Mouse (Mus musculus) bone marrow, adult 2 months (tissue): Measurements from ENCODE around the gene Med16. TPM values are rescaled to one million over a fixed set of nuclear protein-coding genes. Genes with fewer than 3 reads are reported as not detected.
A peak's percentile ranks its signal among the peaks of the same experiment; 100 is the strongest.

Source experiments
- H3K27ac ChIP-seq: fragments of 200-500 bp; 2 replicates; pipeline ENCODE4 v1.5.1; 2012; ENCODE audit warnings: low read depth, mild to moderate bottlenecking, control low read depth, inconsistent platforms, low read length; ENCODE audit not compliant: control insufficient read depth, poor library complexity, insufficient read depth
- H3K4me1 ChIP-seq: fragments of 200-500 bp; 2 replicates; pipeline ENCODE4 v1.6.1; 2011; ENCODE audit warnings: low read length; ENCODE audit not compliant: control insufficient read depth, insufficient read depth
- H3K4me3 ChIP-seq: fragments of 200-500 bp; replicated peaks from 2 replicates; pipeline ENCODE3; 2011; ENCODE audit warnings: mild to moderate bottlenecking, low read depth, low read length, control low read depth; ENCODE audit not compliant: control insufficient read depth
- CTCF ChIP-seq: fragments of 200-500 bp; IDR thresholded peaks from 2 replicates; pipeline ENCODE4 v1.5.1; 2011; ENCODE audit warnings: low read length, control low read depth; ENCODE audit not compliant: control insufficient read depth, insufficient read depth
- POLR2A ChIP-seq: fragments of 200-500 bp; IDR thresholded peaks from 2 replicates; pipeline ENCODE4 v1.6.1; 2011; ENCODE audit warnings: low read depth, mild to moderate bottlenecking, control low read depth, low read length, borderline replicate concordance; ENCODE audit not compliant: control insufficient read depth
- WGBS: fragments of 180-500 bp; shearing (Covaris S2); methylation state at CpG from one replicate; pipeline ENCODE4 v1.1.7; 2018; 5-methylcytosine and 5-hydroxymethylcytosine counted together
- polyA plus RNA-seq: library from polyadenylated mRNA; stranded (reverse); fragments of >200 nt; gene quantifications from 2 replicates; pipeline ENCODE4 v1.2.4, GENCODE M21; 2011; ENCODE audit warnings: low replicate concordance; ENCODE audit not compliant: missing spikeins, insufficient read depth, insufficient read length

Gene Med16
- polyA plus RNA-seq, 1 experiment, result 19.2 TPM

- TF ChIP-seq CTCF, result no peak
- peak overlapping the region; percentile 64 for H3K4me3 ChIP-seq
- 45% methylated on average over 9 of the region's 9 CpGs for WGBS
- peak overlapping the region; percentile 89 for H3K27ac ChIP-seq
- H3K4me1 ChIP-seq, result peaks cover 5% of the 10 kb centered on the region
These were observed 20.4 kb upstream of the Med16 start for GRCm38 (mm10) chr10:79928907-79929701.

DNA sequence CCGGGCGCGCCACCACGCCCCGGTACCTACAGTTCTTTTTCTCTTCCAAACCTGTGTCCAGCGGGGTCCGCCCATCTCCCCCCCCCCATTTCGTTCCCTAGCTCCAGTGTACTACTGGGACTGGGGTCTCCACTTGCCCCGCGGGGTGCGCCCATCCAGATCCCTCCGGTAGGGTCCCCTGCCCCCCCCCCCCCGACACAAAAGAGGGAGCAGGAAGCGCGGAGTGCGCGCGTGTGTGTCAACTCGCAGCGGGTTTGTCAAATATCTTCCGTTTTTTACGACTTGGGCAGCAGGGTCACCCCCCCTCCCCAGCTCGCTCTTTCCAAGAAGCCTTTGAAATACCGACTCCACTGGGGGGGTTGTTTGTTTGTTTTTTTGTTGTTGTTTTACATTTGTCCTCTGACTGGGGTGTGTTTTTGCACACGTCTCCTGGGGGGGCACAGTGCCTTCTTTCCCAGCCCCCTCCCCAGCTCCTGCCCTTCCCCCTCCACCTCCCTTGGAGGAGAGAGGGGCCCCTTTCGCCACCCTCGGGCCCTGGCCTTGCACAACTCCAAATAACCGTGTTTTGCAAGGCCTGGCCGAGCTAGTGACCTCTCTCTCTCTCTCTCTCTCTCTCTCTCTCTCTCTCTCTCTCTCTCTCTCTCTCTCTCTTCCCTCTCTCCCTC, 19.4 kb upstream of the Med16 start:
- Histone ChIP-seq H3K27ac (peak overlapping the region; percentile 89), H3K4me1 (peaks cover 1% of the 10 kb centered on the region), H3K4me3 (peak overlapping the region; percentile 82)
- TF ChIP-seq CTCF (no peak), POLR2A (0 out of 2 replicates have a peak, but pooled peaks have one; percentile 7)
- 1% methylated on average over 29 of the region's 29 CpGs for WGBS

DNA sequence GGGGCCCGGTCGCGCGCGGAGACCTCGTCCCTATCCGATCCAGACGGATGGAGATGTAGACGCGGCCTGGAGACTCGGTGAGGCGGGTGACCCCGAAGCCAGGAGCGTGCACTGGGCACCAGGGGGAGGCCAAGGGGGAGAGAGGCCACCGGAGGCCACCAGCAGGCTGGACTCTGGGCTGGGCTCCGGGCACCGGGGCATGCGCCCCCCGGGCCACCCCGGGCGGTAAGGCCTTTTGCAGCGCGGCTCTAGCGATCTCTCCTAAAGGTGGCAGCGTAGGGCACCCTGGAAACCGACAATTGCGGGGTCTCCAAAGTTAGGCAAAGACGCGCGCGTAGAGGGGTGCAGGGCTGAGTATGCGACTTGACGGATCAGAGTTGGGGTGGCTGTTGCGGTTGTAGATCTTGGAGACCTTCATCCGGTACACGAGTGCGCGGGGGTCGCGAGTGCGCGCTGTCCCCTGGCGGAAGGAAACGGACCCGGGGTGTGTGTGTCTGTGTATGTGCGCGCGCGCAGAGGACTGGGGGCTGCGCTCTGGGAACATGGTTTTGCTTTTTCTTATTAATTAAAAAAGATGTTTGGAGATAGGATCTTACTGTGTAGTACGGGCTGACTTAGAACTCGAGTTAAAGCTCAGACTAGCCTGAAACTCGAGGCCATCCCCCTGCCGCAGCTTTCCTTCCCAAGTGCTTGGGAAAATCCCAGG, 18.8 kb upstream of the Med16 start:
- WGBS, result under 1% methylated on average over 54 of the region's 54 CpGs
- no peak for TF ChIP-seq CTCF
- TF ChIP-seq POLR2A, result peak; percentile 5; the same call in 1 of the 2 replicates
- H3K4me1 ChIP-seq, result peaks cover 1% of the 10 kb centered on the region; the same call in 1 of the 2 replicates

GRCm38 (mm10) chr10:79926491-79927323, 18.0 kb upstream of the Med16 start, which contains the start of gene Arid3a:
Arid3a (plus strand) TSS chr10:79927043.
- peak within 1 kb of the TSS; percentile 89 for H3K27ac ChIP-seq
- peak within 1 kb of the TSS; percentile 82 for H3K4me3 ChIP-seq
- under 1% methylated on average over 63 of the region's 63 CpGs for WGBS
- H3K4me1 ChIP-seq, result peaks cover 1% of the 10 kb centered on the region; the same call in 1 of the 2 replicates
- no peak for TF ChIP-seq CTCF
- no peak; the same call in 1 of the 2 replicates for TF ChIP-seq POLR2A

More for the DNA sequence above, 18.8 kb upstream of the Med16 start:
- peak overlapping the region; percentile 89 for H3K27ac ChIP-seq
- peak overlapping the region; percentile 82 for H3K4me3 ChIP-seq

DNA sequence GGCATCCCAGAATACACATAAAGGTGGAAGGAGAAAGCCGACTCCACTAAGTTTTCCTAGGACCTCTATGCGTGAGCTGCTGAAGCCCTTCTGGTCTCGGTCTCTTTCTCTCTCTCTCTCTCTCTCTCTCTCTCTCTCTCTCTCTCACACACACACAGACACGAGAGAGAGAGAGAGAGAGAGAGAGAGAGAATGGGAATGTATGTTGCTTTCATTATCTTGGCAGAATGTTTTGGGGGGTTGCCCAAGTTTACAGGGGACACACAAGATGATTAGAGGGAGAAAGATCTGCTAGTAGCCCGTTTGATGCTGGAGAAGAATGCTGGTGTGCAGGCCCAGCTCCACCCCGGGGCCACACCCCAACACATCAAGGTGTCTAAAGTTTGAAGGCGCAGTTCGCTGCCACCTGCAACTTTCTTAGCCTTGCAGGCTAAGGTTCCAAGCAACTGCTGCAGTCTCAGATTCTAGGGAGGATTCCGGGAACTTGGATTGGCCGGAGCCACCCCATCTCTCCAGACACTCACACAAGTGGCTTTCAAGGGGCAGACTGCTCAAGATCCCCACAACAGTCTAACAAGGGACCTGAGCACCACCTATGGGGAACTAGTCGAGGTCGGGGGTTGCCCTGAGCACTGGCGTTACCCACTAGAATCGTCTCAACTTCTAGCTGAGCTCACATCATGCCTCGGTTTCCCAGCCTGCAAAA, 17.2 kb upstream of the Med16 start:
- TF ChIP-seq CTCF, result no peak
- TF ChIP-seq POLR2A, result no peak
- peaks cover 1% of the 10 kb centered on the region; the same call in 1 of the 2 replicates for H3K4me1 ChIP-seq
- H3K27ac ChIP-seq, result peak overlapping the region; percentile 89
- 5% methylated on average over 15 of the region's 15 CpGs for WGBS
- H3K4me3 ChIP-seq, result peak overlapping the region; percentile 82

GRCm38 (mm10) chr10:79924998-79925784, 16.5 kb upstream of the Med16 start:
- 21% methylated on average over 29 of the region's 29 CpGs for WGBS
- no peak overlapping the region for H3K4me3 ChIP-seq
- peaks cover 3% of the 10 kb centered on the region; the same call in 1 of the 2 replicates for H3K4me1 ChIP-seq
- TF ChIP-seq POLR2A (peak; percentile 12; the same call in 1 of the 2 replicates), CTCF (peak; percentile 99)
- no peak overlapping the region for H3K27ac ChIP-seq

DNA sequence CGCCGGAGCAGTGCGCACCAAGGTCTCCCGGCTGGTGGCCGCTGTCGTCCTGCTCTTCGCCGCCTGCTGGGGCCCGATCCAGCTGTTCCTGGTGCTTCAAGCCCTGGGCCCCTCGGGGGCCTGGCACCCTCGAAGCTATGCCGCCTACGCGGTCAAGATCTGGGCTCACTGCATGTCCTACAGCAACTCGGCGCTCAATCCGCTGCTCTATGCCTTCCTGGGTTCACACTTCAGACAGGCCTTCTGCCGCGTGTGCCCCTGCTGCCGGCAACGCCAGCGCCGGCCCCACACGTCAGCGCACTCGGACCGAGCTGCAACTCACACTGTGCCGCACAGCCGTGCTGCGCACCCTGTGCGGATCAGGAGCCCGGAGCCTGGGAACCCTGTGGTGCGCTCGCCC, 12.8 kb upstream of the Med16 start:
- TF ChIP-seq POLR2A (no peak), CTCF (no peak)
- H3K27ac ChIP-seq, result no peak overlapping the region
- H3K4me3 ChIP-seq, result no peak overlapping the region
- H3K4me1 ChIP-seq, result peaks cover 3% of the 10 kb centered on the region; the same call in 1 of the 2 replicates
- WGBS, result 23% methylated on average over 34 of the region's 34 CpGs
